Mouse (Mus musculus): Measurements from ENCODE around the gene Plekhb1. TPM values are rescaled to one million over a fixed set of nuclear protein-coding genes. Genes with fewer than 3 reads are reported as not detected.

Plekhb1 gene
- polyA plus RNA-seq, 1 experiment: 4.0 TPM

GRCm38 (mm10) chr7:100688471-100688870 is 26.3 kb upstream of the Plekhb1 start:
- no peak overlapping the region for H3K9ac ChIP-seq (ENCODE audit: low read depth, poor library complexity, severe bottlenecking)
- no peak for TF ChIP-seq CTCF (IDR thresholded peaks at IDR 0.05; ENCODE audit: low read depth, low read length)
- TF ChIP-seq POLR2A (IDR thresholded peaks at IDR 0.05; ENCODE audit: insufficient read depth, low read length): no peak
- TF ChIP-seq EP300 (IDR thresholded peaks at IDR 0.05; ENCODE audit: insufficient read depth, low read depth, low read length): no peak
- no peaks in the 10 kb centered on the region for H3K27me3 ChIP-seq (ENCODE audit: control insufficient read depth, insufficient read depth, low read length, poor library complexity, severe bottlenecking)
- H3K9me3 ChIP-seq (replicated peaks; ENCODE audit: control insufficient read depth, insufficient read depth, low read length, poor library complexity, severe bottlenecking): no peaks in the 10 kb centered on the region
- H3K4me1 ChIP-seq (ENCODE audit: control insufficient read depth, insufficient read depth, low read length): no peaks in the 10 kb centered on the region
- no peak overlapping the region for H3K4me3 ChIP-seq (ENCODE audit: low read depth, low read length)
- no peak overlapping the region for H3K27ac ChIP-seq (ENCODE audit: insufficient read depth, low read length)
- H3K36me3 ChIP-seq (ENCODE audit: control insufficient read depth, insufficient read depth, low read length, poor library complexity, severe bottlenecking): no peaks in the 10 kb centered on the region

- Histone ChIP-seq H3K27ac (ENCODE audit: insufficient read depth, low read length) (no peak overlapping the region), H3K9ac (ENCODE audit: low read depth, poor library complexity, severe bottlenecking) (no peak overlapping the region), H3K4me1 (ENCODE audit: control insufficient read depth, insufficient read depth, low read length) (no peaks in the 10 kb centered on the region), H3K9me3 (replicated peaks; ENCODE audit: control insufficient read depth, insufficient read depth, low read length, poor library complexity, severe bottlenecking) (no peaks in the 10 kb centered on the region), H3K4me3 (ENCODE audit: low read depth, low read length) (no peak overlapping the region), H3K36me3 (ENCODE audit: control insufficient read depth, insufficient read depth, low read length, poor library complexity, severe bottlenecking) (no peaks in the 10 kb centered on the region), H3K27me3 (ENCODE audit: control insufficient read depth, insufficient read depth, low read length, poor library complexity, severe bottlenecking) (no peaks in the 10 kb centered on the region)
- TF ChIP-seq EP300 (IDR thresholded peaks at IDR 0.05; ENCODE audit: insufficient read depth, low read depth, low read length) (no peak), POLR2A (IDR thresholded peaks at IDR 0.05; ENCODE audit: insufficient read depth, low read length) (no peak), CTCF (IDR thresholded peaks at IDR 0.05; ENCODE audit: low read depth, low read length) (peak; percentile 96)
These were observed 23.1 kb upstream of the Plekhb1 start for GRCm38 (mm10) chr7:100685061-100686030.

GRCm38 (mm10) chr7:100684538-100684937 is 22.3 kb upstream of the Plekhb1 start:
- Histone ChIP-seq H3K36me3 (ENCODE audit: control insufficient read depth, insufficient read depth, low read length, poor library complexity, severe bottlenecking) (no peaks in the 10 kb centered on the region), H3K4me1 (ENCODE audit: control insufficient read depth, insufficient read depth, low read length) (no peaks in the 10 kb centered on the region), H3K27ac (ENCODE audit: insufficient read depth, low read length) (no peak overlapping the region), H3K9ac (ENCODE audit: low read depth, poor library complexity, severe bottlenecking) (no peak overlapping the region), H3K27me3 (ENCODE audit: control insufficient read depth, insufficient read depth, low read length, poor library complexity, severe bottlenecking) (no peaks in the 10 kb centered on the region), H3K4me3 (ENCODE audit: low read depth, low read length) (no peak overlapping the region), H3K9me3 (replicated peaks; ENCODE audit: control insufficient read depth, insufficient read depth, low read length, poor library complexity, severe bottlenecking) (no peaks in the 10 kb centered on the region)
- TF ChIP-seq CTCF (IDR thresholded peaks at IDR 0.05; ENCODE audit: low read depth, low read length) (peak; percentile 20), EP300 (IDR thresholded peaks at IDR 0.05; ENCODE audit: insufficient read depth, low read depth, low read length) (no peak)

- TF ChIP-seq POLR2A (IDR thresholded peaks at IDR 0.05; ENCODE audit: insufficient read depth, low read length) (no peak), EP300 (IDR thresholded peaks at IDR 0.05; ENCODE audit: insufficient read depth, low read depth, low read length) (no peak), CTCF (IDR thresholded peaks at IDR 0.05; ENCODE audit: low read depth, low read length) (no peak)
- Histone ChIP-seq H3K27me3 (ENCODE audit: control insufficient read depth, insufficient read depth, low read length, poor library complexity, severe bottlenecking) (no peaks in the 10 kb centered on the region), H3K27ac (ENCODE audit: insufficient read depth, low read length) (no peak overlapping the region), H3K9ac (ENCODE audit: low read depth, poor library complexity, severe bottlenecking) (no peak overlapping the region), H3K9me3 (replicated peaks; ENCODE audit: control insufficient read depth, insufficient read depth, low read length, poor library complexity, severe bottlenecking) (no peaks in the 10 kb centered on the region), H3K36me3 (ENCODE audit: control insufficient read depth, insufficient read depth, low read length, poor library complexity, severe bottlenecking) (no peaks in the 10 kb centered on the region), H3K4me3 (ENCODE audit: low read depth, low read length) (no peak overlapping the region), H3K4me1 (ENCODE audit: control insufficient read depth, insufficient read depth, low read length) (no peaks in the 10 kb centered on the region)
These were observed 21.9 kb upstream of the Plekhb1 start for GRCm38 (mm10) chr7:100684081-100684480.

GRCm38 (mm10) chr7:100683241-100683640 is 21.0 kb upstream of the Plekhb1 start:
- Histone ChIP-seq H3K27me3 (ENCODE audit: control insufficient read depth, insufficient read depth, low read length, poor library complexity, severe bottlenecking) (no peaks in the 10 kb centered on the region), H3K36me3 (ENCODE audit: control insufficient read depth, insufficient read depth, low read length, poor library complexity, severe bottlenecking) (no peaks in the 10 kb centered on the region), H3K4me3 (ENCODE audit: low read depth, low read length) (no peak overlapping the region), H3K4me1 (ENCODE audit: control insufficient read depth, insufficient read depth, low read length) (no peaks in the 10 kb centered on the region), H3K27ac (ENCODE audit: insufficient read depth, low read length) (no peak overlapping the region), H3K9ac (ENCODE audit: low read depth, poor library complexity, severe bottlenecking) (no peak overlapping the region), H3K9me3 (replicated peaks; ENCODE audit: control insufficient read depth, insufficient read depth, low read length, poor library complexity, severe bottlenecking) (no peaks in the 10 kb centered on the region)
- TF ChIP-seq CTCF (IDR thresholded peaks at IDR 0.05; ENCODE audit: low read depth, low read length) (no peak), EP300 (IDR thresholded peaks at IDR 0.05; ENCODE audit: insufficient read depth, low read depth, low read length) (no peak), POLR2A (IDR thresholded peaks at IDR 0.05; ENCODE audit: insufficient read depth, low read length) (no peak)

- no peak overlapping the region for H3K27ac ChIP-seq (ENCODE audit: insufficient read depth, low read length)
- TF ChIP-seq CTCF (IDR thresholded peaks at IDR 0.05; ENCODE audit: low read depth, low read length) (no peak), POLR2A (IDR thresholded peaks at IDR 0.05; ENCODE audit: insufficient read depth, low read length) (no peak), EP300 (IDR thresholded peaks at IDR 0.05; ENCODE audit: insufficient read depth, low read depth, low read length) (no peak)
- no peak overlapping the region for H3K9ac ChIP-seq (ENCODE audit: low read depth, poor library complexity, severe bottlenecking)
- H3K36me3 ChIP-seq (ENCODE audit: control insufficient read depth, insufficient read depth, low read length, poor library complexity, severe bottlenecking): no peaks in the 10 kb centered on the region
- no peaks in the 10 kb centered on the region for H3K27me3 ChIP-seq (ENCODE audit: control insufficient read depth, insufficient read depth, low read length, poor library complexity, severe bottlenecking)
- no peak overlapping the region for H3K4me3 ChIP-seq (ENCODE audit: low read depth, low read length)
- no peaks in the 10 kb centered on the region for H3K9me3 ChIP-seq (replicated peaks; ENCODE audit: control insufficient read depth, insufficient read depth, low read length, poor library complexity, severe bottlenecking)
- no peaks in the 10 kb centered on the region for H3K4me1 ChIP-seq (ENCODE audit: control insufficient read depth, insufficient read depth, low read length)
These were observed 18.9 kb upstream of the Plekhb1 start for GRCm38 (mm10) chr7:100681132-100681531.

Data from ES-Bruce4 (cell line).